Mouse (Mus musculus) forebrain, embryonic 14.5 days (tissue): ENCODE measurements around the gene Srcin1. TPM values are rescaled to one million over a fixed set of nuclear protein-coding genes. Genes with fewer than 3 reads are reported as not detected.

ENCODE experiments used
- ATAC-seq: fragments of 200-750 bp; cut with Nextera tagmentation; 2 replicates; pipeline ENCODE4 v1.8.0; 2017; ENCODE audit warnings: mild to moderate bottlenecking, moderate library complexity
- DNase-seq: peaks from one replicate; pipeline ENCODE4 v3.0.0-alpha.2; 2015; ENCODE audit warnings: low spot score
- H3K27ac ChIP-seq: fragments of 300-500 bp; sonication (generic); 2 replicates; pipeline ENCODE4 v1.5.1; 2014; ENCODE audit warnings: low read depth, mild to moderate bottlenecking, control low read depth, low read length, moderate library complexity
- H3K27me3 ChIP-seq: fragments of 300-500 bp; sonication (generic); replicated peaks from 2 replicates; pipeline ENCODE4 v1.6.1; 2014; ENCODE audit warnings: low read length, control low read depth, mixed read lengths; ENCODE audit not compliant: control insufficient read depth, insufficient read depth
- H3K36me3 ChIP-seq: fragments of 300-500 bp; sonication (generic); 2 replicates; pipeline ENCODE4 v1.6.1; 2014; ENCODE audit warnings: low read length, control low read depth; ENCODE audit not compliant: control insufficient read depth, insufficient read depth
- H3K4me1 ChIP-seq: fragments of 300-500 bp; sonication (generic); 2 replicates; pipeline ENCODE4 v1.6.1; 2014; ENCODE audit warnings: antibody characterized with exemption, low read length, control low read depth; ENCODE audit not compliant: control insufficient read depth, insufficient read depth
- H3K4me2 ChIP-seq: fragments of 300-500 bp; sonication (generic); 2 replicates; pipeline ENCODE4 v1.6.1; 2014; ENCODE audit warnings: mild to moderate bottlenecking, control low read depth, low read length
- H3K4me3 ChIP-seq: fragments of 300-500 bp; sonication (generic); 2 replicates; pipeline ENCODE4 v1.5.1; 2014; ENCODE audit warnings: low read depth, low read length, control low read depth
- H3K9ac ChIP-seq: fragments of 300-500 bp; sonication (generic); 2 replicates; pipeline ENCODE4 v1.6.1; 2014; ENCODE audit warnings: mild to moderate bottlenecking, low read length, control low read depth, moderate library complexity
- H3K9me3 ChIP-seq: fragments of 300-500 bp; sonication (generic); replicated peaks from 2 replicates; pipeline ENCODE4 v1.6.1; 2016; ENCODE audit warnings: low read length, control low read depth, mixed read lengths; ENCODE audit not compliant: control insufficient read depth
- WGBS: fragments of 180-500 bp; shearing (Covaris S2); extraction: QIAGEN DNeasy Blood & Tissue Kit; methylation state at CpG from one replicate; pipeline ENCODE4 v1.1.7; 2014; 5-methylcytosine and 5-hydroxymethylcytosine counted together
- polyA plus RNA-seq: library from polyadenylated mRNA; unstranded; fragments of >200 nt; fragmentation: Nextera tagmentation; extraction: Ambion mirVana; gene quantifications from 2 replicates; pipeline ENCODE4 v1.2.1, GENCODE M21; 2014

Srcin1 gene
- polyA plus RNA-seq, 1 experiment from 2014 or later = 5.6 TPM

GRCm38 (mm10) chr11:97608933-97609332 lies 32.9 kb upstream of the Srcin1 start:
- Histone ChIP-seq H3K36me3 (no peaks in the 10 kb centered on the region), H3K4me1 (no peaks in the 10 kb centered on the region), H3K27ac (no peak overlapping the region), H3K9me3 (no peaks in the 10 kb centered on the region), H3K27me3 (no peaks in the 10 kb centered on the region), H3K4me3 (no peak overlapping the region), H3K9ac (no peak overlapping the region), H3K4me2 (no peak overlapping the region)
- 78% methylated on average over 4 of the region's 4 CpGs for WGBS
- DNase-seq (no peak), ATAC-seq (no peak)

GRCm38 (mm10) chr11:97607056-97607725 lies 31.2 kb upstream of the Srcin1 start:
- Histone ChIP-seq H3K27me3 (no peaks in the 10 kb centered on the region), H3K9ac (no peak overlapping the region), H3K4me2 (no peak overlapping the region), H3K27ac (no peak overlapping the region), H3K4me1 (no peaks in the 10 kb centered on the region), H3K4me3 (no peak overlapping the region), H3K9me3 (no peaks in the 10 kb centered on the region), H3K36me3 (no peaks in the 10 kb centered on the region)
- ATAC-seq (no peak), DNase-seq (no peak)
- 97% methylated on average over 8 of the region's 8 CpGs for WGBS

- 75% methylated on average over 10 of the region's 10 CpGs for WGBS
- Histone ChIP-seq H3K27ac (no peak overlapping the region), H3K4me3 (no peak overlapping the region), H3K9me3 (no peaks in the 10 kb centered on the region), H3K27me3 (no peaks in the 10 kb centered on the region), H3K4me1 (no peaks in the 10 kb centered on the region), H3K9ac (no peak overlapping the region), H3K36me3 (no peaks in the 10 kb centered on the region), H3K4me2 (no peak overlapping the region)
- DNase-seq (no peak), ATAC-seq (no peak)
These were observed 27.9 kb upstream of the Srcin1 start for GRCm38 (mm10) chr11:97603891-97604290.

- no peak overlapping the region for H3K4me2 ChIP-seq
- H3K36me3 ChIP-seq = no peaks in the 10 kb centered on the region
- DNase-seq (no peak), ATAC-seq (no peak)
- H3K4me1 ChIP-seq = no peaks in the 10 kb centered on the region
- no peak overlapping the region for H3K27ac ChIP-seq
- 26% methylated on average over 6 of the region's 6 CpGs for WGBS
- H3K27me3 ChIP-seq = no peaks in the 10 kb centered on the region
- no peak overlapping the region for H3K9ac ChIP-seq
- H3K9me3 ChIP-seq = no peaks in the 10 kb centered on the region
- no peak overlapping the region for H3K4me3 ChIP-seq
These were observed 26.2 kb upstream of the Srcin1 start for GRCm38 (mm10) chr11:97602223-97602622.

GRCm38 (mm10) chr11:97599104-97599503 lies 23.1 kb upstream of the Srcin1 start:
- Histone ChIP-seq H3K4me2 (no peak overlapping the region), H3K27me3 (no peaks in the 10 kb centered on the region), H3K9ac (no peak overlapping the region), H3K4me1 (no peaks in the 10 kb centered on the region), H3K36me3 (no peaks in the 10 kb centered on the region), H3K9me3 (no peaks in the 10 kb centered on the region), H3K4me3 (no peak overlapping the region), H3K27ac (no peak overlapping the region)
- no peak for ATAC-seq
- DNase-seq = no peak
- 92% methylated on average over 8 of the region's 8 CpGs for WGBS

GRCm38 (mm10) chr11:97597945-97598691 lies 22.1 kb upstream of the Srcin1 start:
- DNase-seq (no peak), ATAC-seq (no peak)
- no peak overlapping the region for H3K4me2 ChIP-seq
- H3K27ac ChIP-seq = no peak overlapping the region
- H3K9ac ChIP-seq = no peak overlapping the region
- H3K27me3 ChIP-seq = no peaks in the 10 kb centered on the region
- no peaks in the 10 kb centered on the region for H3K36me3 ChIP-seq
- H3K4me1 ChIP-seq = no peaks in the 10 kb centered on the region
- WGBS = 82% methylated on average over 10 of the region's 10 CpGs
- H3K4me3 ChIP-seq = no peak overlapping the region
- H3K9me3 ChIP-seq = no peaks in the 10 kb centered on the region

- Histone ChIP-seq H3K27ac (no peak overlapping the region), H3K27me3 (no peaks in the 10 kb centered on the region), H3K4me3 (no peak overlapping the region), H3K4me1 (no peaks in the 10 kb centered on the region), H3K4me2 (no peak overlapping the region), H3K36me3 (no peaks in the 10 kb centered on the region), H3K9ac (no peak overlapping the region), H3K9me3 (no peaks in the 10 kb centered on the region)
- DNase-seq = no peak
- 56% methylated on average over 6 of the region's 6 CpGs for WGBS
- ATAC-seq = no peak
These were observed 18.1 kb upstream of the Srcin1 start for GRCm38 (mm10) chr11:97594136-97594535.

- no peak for ATAC-seq
- Histone ChIP-seq H3K27ac (no peak overlapping the region), H3K9ac (no peak overlapping the region), H3K9me3 (no peaks in the 10 kb centered on the region), H3K4me2 (no peak overlapping the region), H3K27me3 (no peaks in the 10 kb centered on the region), H3K4me3 (no peak overlapping the region), H3K36me3 (no peaks in the 10 kb centered on the region), H3K4me1 (no peaks in the 10 kb centered on the region)
- no peak for DNase-seq
- 35% methylated on average over 5 of the region's 5 CpGs for WGBS
These were observed 15.9 kb upstream of the Srcin1 start for GRCm38 (mm10) chr11:97591910-97592309.
